Mouse (Mus musculus): ENCODE data around the gene Uba7. TPM values are rescaled to one million over a fixed set of nuclear protein-coding genes. Genes with fewer than 3 reads are reported as not detected.

The Uba7 gene
- 24.6 and 25.0 TPM in 2 replicates for polyA plus RNA-seq (2016; fragmentation: Nextera tagmentation; extraction: Ambion mirVana)

- Histone ChIP-seq H3K27ac (peak within 1 kb of the TSS; percentile 63), H3K36me3 (peaks cover 10% of the 10 kb centered on the region), H3K4me3 (0 out of 2 replicates have a peak within 1 kb of the TSS, but pooled peaks have one; percentile 2), H3K4me2 (replicated peaks) (no peak within 1 kb of the TSS), H3K27me3 (no peaks in the 10 kb centered on the region), H3K4me1 (peaks cover 17% of the 10 kb centered on the region), H3K9ac (no peak within 1 kb of the TSS), H3K9me3 (no peaks in the 10 kb centered on the region)
- ATAC-seq (ENCODE audit: insufficient number of reproducible peaks, insufficient read depth, low FRiP score, low TSS enrichment): no peak
- 72% methylated on average over 12 of the region's 12 CpGs for WGBS
These were observed at the start of gene Uba7 for GRCm38 (mm10) chr9:107975399-107976386. Gene Uba7, plus strand, starts transcription at chr9:107975505.

- no peak overlapping the region for H3K4me3 ChIP-seq
- 0 out of 2 replicates have a peak, but pooled peaks cover 6% of the 10 kb centered on the region for H3K27me3 ChIP-seq
- H3K27ac ChIP-seq: no peak overlapping the region
- H3K9me3 ChIP-seq: no peaks in the 10 kb centered on the region
- H3K36me3 ChIP-seq: no peaks in the 10 kb centered on the region
- no peak overlapping the region for H3K4me2 ChIP-seq (replicated peaks)
- H3K4me1 ChIP-seq: 0 out of 2 replicates have a peak, but pooled peaks cover 8% of the 10 kb centered on the region
- WGBS: 39% methylated on average over 9 of the region's 9 CpGs
- no peak overlapping the region for H3K9ac ChIP-seq
- ATAC-seq (ENCODE audit: insufficient number of reproducible peaks, insufficient read depth, low FRiP score, low TSS enrichment): no peak
These were observed 48.3 kb upstream of the Uba7 start for GRCm38 (mm10) chr9:107926920-107927420.

- ATAC-seq (ENCODE audit: insufficient number of reproducible peaks, insufficient read depth, low FRiP score, low TSS enrichment): no peak
- Histone ChIP-seq H3K27ac (no peak overlapping the region), H3K4me3 (no peak overlapping the region), H3K27me3 (0 out of 2 replicates have a peak, but pooled peaks cover 6% of the 10 kb centered on the region), H3K36me3 (no peaks in the 10 kb centered on the region), H3K9ac (no peak overlapping the region), H3K4me2 (replicated peaks) (no peak overlapping the region), H3K9me3 (no peaks in the 10 kb centered on the region), H3K4me1 (0 out of 2 replicates have a peak, but pooled peaks cover 8% of the 10 kb centered on the region)
- WGBS: 76% methylated on average over 5 of the region's 5 CpGs
These were observed 47.6 kb upstream of the Uba7 start for GRCm38 (mm10) chr9:107927749-107928148.

- Histone ChIP-seq H3K36me3 (no peaks in the 10 kb centered on the region), H3K27ac (no peak within 1 kb of the TSS), H3K4me2 (replicated peaks) (no peak within 1 kb of the TSS), H3K9me3 (no peaks in the 10 kb centered on the region), H3K4me3 (no peak within 1 kb of the TSS), H3K4me1 (0 out of 2 replicates have a peak, but pooled peaks cover 8% of the 10 kb centered on the region), H3K9ac (no peak within 1 kb of the TSS), H3K27me3 (0 out of 2 replicates have a peak, but pooled peaks cover 6% of the 10 kb centered on the region)
- 82% methylated on average over 3 of the region's 3 CpGs for WGBS
- ATAC-seq (ENCODE audit: insufficient number of reproducible peaks, insufficient read depth, low FRiP score, low TSS enrichment): no peak
These were observed 47.1 kb upstream of the Uba7 start, which contains the start of gene Actl11 for GRCm38 (mm10) chr9:107928169-107928568. Gene Actl11, plus strand, starts transcription at chr9:107928469.

- H3K27me3 ChIP-seq: peaks cover 25% of the 10 kb centered on the region
- H3K9me3 ChIP-seq: no peaks in the 10 kb centered on the region
- no peak overlapping the region for H3K4me3 ChIP-seq
- no peak for ATAC-seq (ENCODE audit: insufficient number of reproducible peaks, insufficient read depth, low FRiP score, low TSS enrichment)
- no peak overlapping the region for H3K4me2 ChIP-seq (replicated peaks)
- H3K36me3 ChIP-seq: no peaks in the 10 kb centered on the region
- H3K9ac ChIP-seq: no peak overlapping the region
- peaks cover 15% of the 10 kb centered on the region for H3K4me1 ChIP-seq
- 54% methylated on average over 4 of the region's 4 CpGs for WGBS
- no peak overlapping the region for H3K27ac ChIP-seq
These were observed 43.1 kb upstream of the Uba7 start for GRCm38 (mm10) chr9:107932221-107932620.

- Histone ChIP-seq H3K4me2 (replicated peaks) (no peak overlapping the region), H3K9me3 (no peaks in the 10 kb centered on the region), H3K9ac (no peak overlapping the region), H3K36me3 (no peaks in the 10 kb centered on the region), H3K4me1 (peaks cover 15% of the 10 kb centered on the region), H3K27me3 (peaks cover 28% of the 10 kb centered on the region), H3K27ac (no peak overlapping the region), H3K4me3 (no peak overlapping the region)
- WGBS: 86% methylated on average over 11 of the region's 11 CpGs
- no peak for ATAC-seq (ENCODE audit: insufficient number of reproducible peaks, insufficient read depth, low FRiP score, low TSS enrichment)
These were observed 41.2 kb upstream of the Uba7 start for GRCm38 (mm10) chr9:107934146-107934545.

GRCm38 (mm10) chr9:107935374-107935773, 39.9 kb upstream of the Uba7 start, which contains the start of gene Camkv:
Gene Camkv, plus strand, starts transcription at chr9:107935674.
- no peak for ATAC-seq (ENCODE audit: insufficient number of reproducible peaks, insufficient read depth, low FRiP score, low TSS enrichment)
- WGBS: 9% methylated on average over 3 of the region's 3 CpGs

GRCm38 (mm10) chr9:107935790-107936214, 39.5 kb upstream of the Uba7 start:
- Histone ChIP-seq H3K9ac (peak overlapping the region; percentile 56), H3K27ac (no peak overlapping the region)
- under 1% methylated on average over 41 of the region's 41 CpGs for WGBS

More at GRCm38 (mm10) chr9:107935374-107935773, 39.9 kb upstream of the Uba7 start, which contains the start of gene Camkv:
- no peaks in the 10 kb centered on the region for H3K36me3 ChIP-seq
- peaks cover 28% of the 10 kb centered on the region for H3K27me3 ChIP-seq
- no peaks in the 10 kb centered on the region for H3K9me3 ChIP-seq
- peak within 1 kb of the TSS; percentile 56 for H3K9ac ChIP-seq
- peak within 1 kb of the TSS; percentile 92 for H3K4me2 ChIP-seq (replicated peaks)
- no peak within 1 kb of the TSS for H3K27ac ChIP-seq
- H3K4me3 ChIP-seq: peak within 1 kb of the TSS; percentile 53
- H3K4me1 ChIP-seq: peaks cover 15% of the 10 kb centered on the region

GRCm38 (mm10) chr9:107936215-107936822, 39.0 kb upstream of the Uba7 start:
- Histone ChIP-seq H3K4me3 (peak overlapping the region; percentile 53), H3K27ac (no peak overlapping the region), H3K4me2 (replicated peaks) (peak overlapping the region; percentile 92), H3K9ac (peak overlapping the region; percentile 56), H3K9me3 (no peaks in the 10 kb centered on the region), H3K27me3 (peaks cover 28% of the 10 kb centered on the region), H3K36me3 (no peaks in the 10 kb centered on the region), H3K4me1 (peaks cover 15% of the 10 kb centered on the region)
- under 1% methylated on average over 29 of the region's 29 CpGs for WGBS
- no peak for ATAC-seq (ENCODE audit: insufficient number of reproducible peaks, insufficient read depth, low FRiP score, low TSS enrichment)

More at GRCm38 (mm10) chr9:107935790-107936214, 39.5 kb upstream of the Uba7 start:
- Histone ChIP-seq H3K4me2 (replicated peaks) (peak overlapping the region; percentile 92), H3K9me3 (no peaks in the 10 kb centered on the region), H3K36me3 (no peaks in the 10 kb centered on the region), H3K4me3 (peak overlapping the region; percentile 53), H3K27me3 (peaks cover 28% of the 10 kb centered on the region), H3K4me1 (peaks cover 15% of the 10 kb centered on the region)
- ATAC-seq (ENCODE audit: insufficient number of reproducible peaks, insufficient read depth, low FRiP score, low TSS enrichment): no peak

- H3K4me1 ChIP-seq: peaks cover 15% of the 10 kb centered on the region
- no peaks in the 10 kb centered on the region for H3K36me3 ChIP-seq
- H3K27ac ChIP-seq: no peak overlapping the region
- H3K4me3 ChIP-seq: peak overlapping the region; percentile 53
- peaks cover 28% of the 10 kb centered on the region for H3K27me3 ChIP-seq
- ATAC-seq (ENCODE audit: insufficient number of reproducible peaks, insufficient read depth, low FRiP score, low TSS enrichment): no peak
- no peaks in the 10 kb centered on the region for H3K9me3 ChIP-seq
- peak overlapping the region; percentile 92 for H3K4me2 ChIP-seq (replicated peaks)
- WGBS: 14% methylated on average over 3 of the region's 3 CpGs
- 0 out of 2 replicates have a peak overlapping the region, but pooled peaks have one; percentile 56 for H3K9ac ChIP-seq
These were observed 38.5 kb upstream of the Uba7 start for GRCm38 (mm10) chr9:107936831-107937230.
